Mouse (Mus musculus) hindbrain, embryonic 15.5 days (tissue): Measurements from ENCODE around the gene Ercc1. TPM values are rescaled to one million over a fixed set of nuclear protein-coding genes. Genes with fewer than 3 reads are reported as not detected.
A peak's percentile ranks its signal among the peaks of the same experiment; 100 is the strongest.

Source experiments
- ATAC-seq: fragments of 200-750 bp; cut with Nextera tagmentation; 2 replicates; pipeline ENCODE4 v1.8.0; 2017; ENCODE audit warnings: low read depth, moderate number of reproducible peaks, moderate TSS enrichment; ENCODE audit not compliant: low FRiP score
- H3K27ac ChIP-seq: fragments of 300-500 bp; sonication (generic); replicated peaks from 2 replicates; pipeline ENCODE4 v1.5.1; 2015; ENCODE audit warnings: mild to moderate bottlenecking, inconsistent platforms
- H3K27me3 ChIP-seq: fragments of 300-500 bp; sonication (generic); 2 replicates; pipeline ENCODE4 v1.6.1; 2015; ENCODE audit warnings: control low read depth, inconsistent platforms
- H3K36me3 ChIP-seq: fragments of 300-500 bp; sonication (generic); 2 replicates; pipeline ENCODE4 v1.6.1; 2015; ENCODE audit warnings: control low read depth, inconsistent platforms
- H3K4me1 ChIP-seq: fragments of 300-500 bp; sonication (generic); replicated peaks from 2 replicates; pipeline ENCODE4 v1.6.1; 2015; ENCODE audit warnings: control low read depth, inconsistent platforms
- H3K4me2 ChIP-seq: fragments of 300-500 bp; sonication (generic); 2 replicates; pipeline ENCODE4 v1.6.1; 2015; ENCODE audit warnings: moderate library complexity, mild to moderate bottlenecking, inconsistent platforms
- H3K4me3 ChIP-seq: fragments of 300-500 bp; sonication (generic); 2 replicates; pipeline ENCODE4 v1.5.1; 2015; ENCODE audit warnings: mild to moderate bottlenecking, inconsistent platforms
- H3K9ac ChIP-seq: fragments of 300-500 bp; sonication (generic); 2 replicates; pipeline ENCODE4 v1.6.1; 2015; ENCODE audit warnings: inconsistent platforms
- H3K9me3 ChIP-seq: fragments of 300-500 bp; sonication (generic); 2 replicates; pipeline ENCODE4 v1.6.1; 2016; ENCODE audit warnings: control low read depth, inconsistent platforms
- WGBS: fragments of 180-500 bp; shearing (Covaris S2); methylation state at CpG from one replicate; pipeline ENCODE4 v1.1.7; 2015; 5-methylcytosine and 5-hydroxymethylcytosine counted together
- polyA plus RNA-seq: library from polyadenylated mRNA; unstranded; fragments of >200 nt; fragmentation: Nextera tagmentation; extraction: Ambion mirVana; gene quantifications from 2 replicates; pipeline ENCODE4 v1.2.1, GENCODE M21; 2015

Ercc1 gene
- polyA plus RNA-seq, 1 experiment from 2014 or later: 84.8 TPM

GRCm38 (mm10) chr7:19360944-19361343 lies 16.4 kb downstream of the Ercc1 start:
- H3K27me3 ChIP-seq: peaks cover 15% of the 10 kb centered on the region
- H3K9me3 ChIP-seq: no peaks in the 10 kb centered on the region
- no peak overlapping the region for H3K27ac ChIP-seq
- H3K4me3 ChIP-seq: peak overlapping the region; percentile 82
- H3K4me1 ChIP-seq: peaks cover 34% of the 10 kb centered on the region
- peak; percentile 63 for ATAC-seq
- under 1% methylated on average over 27 of the region's 27 CpGs for WGBS
- peak overlapping the region; percentile 55 for H3K9ac ChIP-seq
- H3K4me2 ChIP-seq: peak overlapping the region; percentile 96
- H3K36me3 ChIP-seq: peaks cover 13% of the 10 kb centered on the region

DNA sequence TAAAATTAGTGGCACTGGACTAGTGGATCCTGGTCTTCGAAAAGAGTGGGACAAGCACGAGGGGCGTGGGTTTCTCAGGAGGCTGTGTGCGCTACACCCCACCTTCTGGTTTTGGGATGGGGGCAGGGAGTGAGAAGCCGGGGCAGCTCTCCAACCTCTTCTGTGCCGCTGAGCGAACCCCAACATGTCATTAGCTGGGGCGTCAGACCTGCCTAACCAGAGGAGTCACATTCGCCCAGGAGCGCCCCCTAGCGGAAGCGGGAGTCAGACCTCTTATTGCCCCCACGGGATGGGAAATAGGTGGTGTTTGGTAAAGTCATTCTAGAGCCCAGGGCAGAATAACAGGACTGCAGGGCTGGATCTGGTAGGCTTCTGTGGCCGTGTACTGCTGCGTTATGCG lies 17.1 kb downstream of the Ercc1 start:
- H3K4me2 ChIP-seq: peak overlapping the region; percentile 96
- peak overlapping the region; percentile 82 for H3K4me3 ChIP-seq
- WGBS: 13% methylated on average over 16 of the region's 16 CpGs
- no peak for ATAC-seq
- H3K4me1 ChIP-seq: peaks cover 34% of the 10 kb centered on the region
- H3K9ac ChIP-seq: 0 out of 2 replicates have a peak overlapping the region, but pooled peaks have one; percentile 55
- no peaks in the 10 kb centered on the region for H3K9me3 ChIP-seq
- peaks cover 15% of the 10 kb centered on the region for H3K27me3 ChIP-seq
- no peak overlapping the region for H3K27ac ChIP-seq
- H3K36me3 ChIP-seq: peaks cover 8% of the 10 kb centered on the region

DNA sequence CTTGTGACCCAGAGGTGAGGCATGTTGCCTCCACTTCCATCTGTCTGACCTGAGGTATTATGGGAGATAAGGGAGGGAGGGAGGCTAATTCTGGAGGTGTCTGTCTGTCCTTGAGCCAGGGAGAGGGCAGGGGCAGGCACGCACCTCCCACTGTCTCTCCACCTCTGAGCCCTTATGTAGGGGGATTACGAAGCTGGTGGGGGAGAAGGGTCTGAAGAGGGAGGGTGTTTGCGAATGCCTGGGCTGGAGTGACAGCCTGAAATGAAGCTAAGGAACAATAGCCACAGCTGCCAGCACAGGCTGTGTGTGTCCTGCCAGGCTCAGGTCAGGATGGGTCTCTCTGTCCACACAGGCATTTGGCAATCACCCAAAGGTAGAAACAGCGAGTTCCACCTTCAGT lies 17.7 kb downstream of the Ercc1 start:
- H3K36me3 ChIP-seq: peaks cover 3% of the 10 kb centered on the region; the same call in 1 of the 2 replicates
- H3K27me3 ChIP-seq: peaks cover 15% of the 10 kb centered on the region
- H3K9me3 ChIP-seq: no peaks in the 10 kb centered on the region
- no peak for ATAC-seq
- no peak overlapping the region for H3K27ac ChIP-seq
- peak overlapping the region; percentile 96 for H3K4me2 ChIP-seq
- WGBS: 34% methylated on average over 4 of the region's 4 CpGs
- H3K9ac ChIP-seq: no peak overlapping the region
- peaks cover 34% of the 10 kb centered on the region for H3K4me1 ChIP-seq
- H3K4me3 ChIP-seq: no peak overlapping the region

- H3K9ac ChIP-seq: no peak overlapping the region
- peaks cover 24% of the 10 kb centered on the region for H3K4me1 ChIP-seq
These were observed 19.3 kb downstream of the Ercc1 start for GRCm38 (mm10) chr7:19363881-19364280.

GRCm38 (mm10) chr7:19365376-19365775 lies 20.8 kb downstream of the Ercc1 start:
- no peak overlapping the region for H3K4me2 ChIP-seq
- no peaks in the 10 kb centered on the region for H3K9me3 ChIP-seq
- no peak overlapping the region for H3K9ac ChIP-seq
- H3K27me3 ChIP-seq: peaks cover 23% of the 10 kb centered on the region
- H3K27ac ChIP-seq: no peak overlapping the region
- no peak overlapping the region for H3K4me3 ChIP-seq
- peaks cover 26% of the 10 kb centered on the region for H3K4me1 ChIP-seq
- WGBS: 85% methylated on average over 4 of the region's 4 CpGs
- no peaks in the 10 kb centered on the region for H3K36me3 ChIP-seq
- ATAC-seq: no peak

More at GRCm38 (mm10) chr7:19363881-19364280, 19.3 kb downstream of the Ercc1 start:
- H3K27me3 ChIP-seq: peaks cover 21% of the 10 kb centered on the region
- no peaks in the 10 kb centered on the region for H3K9me3 ChIP-seq
- 4% methylated on average over 18 of the region's 18 CpGs for WGBS
- H3K4me3 ChIP-seq: no peak overlapping the region
- no peaks in the 10 kb centered on the region for H3K36me3 ChIP-seq
- no peak overlapping the region for H3K27ac ChIP-seq
- ATAC-seq: no peak
- no peak overlapping the region for H3K4me2 ChIP-seq

GRCm38 (mm10) chr7:19368380-19368779 lies 23.8 kb downstream of the Ercc1 start:
- H3K4me3 ChIP-seq: no peak overlapping the region
- H3K4me1 ChIP-seq: peaks cover 5% of the 10 kb centered on the region

DNA sequence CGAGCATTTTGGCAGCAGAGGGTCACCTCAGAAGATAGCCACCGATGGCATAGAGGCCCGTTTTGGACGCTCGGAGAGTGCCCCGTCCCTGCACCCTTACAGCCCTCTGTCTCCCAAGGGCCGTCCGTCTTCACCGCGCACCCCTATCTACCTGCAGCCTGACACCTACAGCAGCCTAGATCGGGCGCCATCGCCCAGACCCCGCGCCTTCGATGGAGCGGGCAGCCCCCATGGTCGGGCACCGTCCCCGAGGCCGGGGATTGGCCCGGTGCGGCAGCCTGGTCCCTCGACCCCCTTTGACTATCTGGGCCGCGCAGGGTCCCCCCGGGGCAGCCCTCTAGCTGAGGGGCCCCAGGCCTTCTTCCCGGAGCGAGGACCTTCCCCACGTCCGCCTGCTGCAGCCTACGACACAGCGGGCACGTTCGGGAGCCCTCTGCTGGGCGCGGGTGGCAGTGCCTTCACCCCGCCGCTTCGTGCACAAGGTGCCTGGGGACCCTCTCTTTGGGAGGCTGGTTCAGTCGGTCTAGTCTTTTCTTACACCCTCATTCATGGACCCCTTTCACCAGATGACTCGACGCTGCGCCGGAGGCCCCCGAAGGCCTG lies 25.3 kb downstream of the Ercc1 start:
- H3K4me1 ChIP-seq: peaks cover 5% of the 10 kb centered on the region
- H3K4me2 ChIP-seq: peak overlapping the region; percentile 70
- peak; percentile 84 for ATAC-seq
- H3K9ac ChIP-seq: peak overlapping the region; percentile 54
- H3K27me3 ChIP-seq: peaks cover 7% of the 10 kb centered on the region; the same call in 1 of the 2 replicates
- whole genome bisulfite sequencing: 11% methylated on average over 45 of the region's 46 CpGs
- H3K4me3 ChIP-seq: peak overlapping the region; percentile 42
- H3K36me3 ChIP-seq: no peaks in the 10 kb centered on the region
- H3K27ac ChIP-seq: no peak overlapping the region
- H3K9me3 ChIP-seq: no peaks in the 10 kb centered on the region

More at GRCm38 (mm10) chr7:19368380-19368779, 23.8 kb downstream of the Ercc1 start:
- ATAC-seq: no peak
- no peak overlapping the region for H3K27ac ChIP-seq
- H3K36me3 ChIP-seq: no peaks in the 10 kb centered on the region
- no peaks in the 10 kb centered on the region for H3K9me3 ChIP-seq
- no peak overlapping the region for H3K4me2 ChIP-seq
- H3K9ac ChIP-seq: no peak overlapping the region
- H3K27me3 ChIP-seq: peaks cover 7% of the 10 kb centered on the region; the same call in 1 of the 2 replicates
- 25% methylated on average over 16 of the region's 16 CpGs for WGBS

DNA sequence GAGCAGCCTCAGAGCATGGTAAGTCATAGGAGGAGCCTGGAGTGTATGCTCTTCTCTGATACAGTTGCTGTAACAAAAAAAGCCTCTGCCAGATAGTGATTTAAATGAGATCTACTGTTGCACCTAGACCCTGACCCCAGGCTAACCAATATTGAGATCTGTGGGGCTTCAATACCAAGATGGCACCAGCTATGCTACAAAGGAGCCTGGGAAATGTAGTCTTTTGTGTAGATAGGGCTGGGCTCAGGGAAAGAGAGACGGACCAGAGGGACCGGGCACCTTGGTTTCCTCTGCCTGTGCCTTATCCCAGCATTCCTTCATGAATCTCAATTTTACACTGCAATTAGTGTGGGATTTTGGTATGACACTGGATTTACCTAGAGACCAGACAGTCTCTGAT lies 28.8 kb downstream of the Ercc1 start:
- ATAC-seq: no peak
- WGBS: 84% methylated on average over 2 of the region's 2 CpGs
- Histone ChIP-seq H3K36me3 (no peaks in the 10 kb centered on the region), H3K4me2 (no peak overlapping the region), H3K27ac (no peak overlapping the region), H3K9ac (no peak overlapping the region), H3K4me3 (no peak overlapping the region), H3K9me3 (no peaks in the 10 kb centered on the region), H3K4me1 (peaks cover 5% of the 10 kb centered on the region), H3K27me3 (peaks cover 7% of the 10 kb centered on the region; the same call in 1 of the 2 replicates)

- H3K9ac ChIP-seq: no peak overlapping the region
- no peak for ATAC-seq
- no peaks in the 10 kb centered on the region for H3K4me1 ChIP-seq
- no peak overlapping the region for H3K4me3 ChIP-seq
- no peak overlapping the region for H3K4me2 ChIP-seq
- H3K27ac ChIP-seq: no peak overlapping the region
- H3K9me3 ChIP-seq: no peaks in the 10 kb centered on the region
- H3K36me3 ChIP-seq: no peaks in the 10 kb centered on the region
- WGBS: 81% methylated on average over 18 of the region's 18 CpGs
- H3K27me3 ChIP-seq: no peaks in the 10 kb centered on the region
These were observed 30.8 kb downstream of the Ercc1 start for GRCm38 (mm10) chr7:19375368-19375767.

DNA sequence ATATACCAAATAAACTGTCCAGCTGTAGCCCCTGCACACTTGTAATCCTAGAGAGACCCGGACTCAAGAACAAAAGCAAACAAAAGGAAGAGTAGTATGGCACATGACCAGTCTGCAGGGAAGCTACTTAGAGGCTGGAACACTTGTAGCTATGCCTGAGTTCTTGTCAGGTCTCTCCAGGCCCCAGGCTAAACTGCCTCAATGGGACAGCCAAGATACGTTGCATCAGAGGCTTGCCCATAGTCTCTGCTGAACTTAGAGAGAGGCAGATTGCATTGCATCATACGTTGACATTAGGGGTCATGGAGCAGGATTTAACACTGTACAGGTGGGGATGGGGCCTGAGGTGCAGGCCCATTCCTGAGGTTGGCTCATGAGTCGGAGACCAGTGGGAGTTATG lies 31.4 kb downstream of the Ercc1 start:
- no peak overlapping the region for H3K4me3 ChIP-seq
- no peak overlapping the region for H3K4me2 ChIP-seq
- H3K4me1 ChIP-seq: no peaks in the 10 kb centered on the region
- H3K9me3 ChIP-seq: no peaks in the 10 kb centered on the region
- 86% methylated on average over 4 of the region's 4 CpGs for WGBS
- H3K9ac ChIP-seq: no peak overlapping the region
- no peaks in the 10 kb centered on the region for H3K27me3 ChIP-seq
- H3K27ac ChIP-seq: no peak overlapping the region
- ATAC-seq: no peak
- no peaks in the 10 kb centered on the region for H3K36me3 ChIP-seq

GRCm38 (mm10) chr7:19378049-19378448 lies 33.5 kb downstream of the Ercc1 start:
- Histone ChIP-seq H3K9me3 (no peaks in the 10 kb centered on the region), H3K27ac (no peak overlapping the region), H3K36me3 (no peaks in the 10 kb centered on the region), H3K4me2 (no peak overlapping the region), H3K9ac (no peak overlapping the region), H3K4me3 (no peak overlapping the region), H3K27me3 (no peaks in the 10 kb centered on the region), H3K4me1 (peaks cover 6% of the 10 kb centered on the region)
- WGBS: 74% methylated on average over 8 of the region's 8 CpGs
- no peak for ATAC-seq

- peak within 1 kb of the TSS; percentile 93 for H3K4me3 ChIP-seq
- ATAC-seq: peak; percentile 95
- 7% methylated on average over 46 of the region's 48 CpGs for WGBS
- H3K27ac ChIP-seq: peak within 1 kb of the TSS; percentile 71
- peaks cover 19% of the 10 kb centered on the region for H3K36me3 ChIP-seq
- H3K27me3 ChIP-seq: no peaks in the 10 kb centered on the region
- H3K9me3 ChIP-seq: no peaks in the 10 kb centered on the region
- peaks cover 17% of the 10 kb centered on the region for H3K4me1 ChIP-seq
- H3K4me2 ChIP-seq: peak within 1 kb of the TSS; percentile 58
- H3K9ac ChIP-seq: peak within 1 kb of the TSS; percentile 82
These were observed 37.0 kb downstream of the Ercc1 start, which contains the start of gene Ercc2 for GRCm38 (mm10) chr7:19381377-19382165. TSS of gene Ercc2 (plus strand) at chr7:19382010.
